Mouse (Mus musculus) cerebellum, postnatal 25 days (tissue): ENCODE data around the gene Gdf7.

Experiments
- DNase-seq, 2 experiments: peaks; one replicate each; pipeline ENCODE4 v3.0.0; 2021; ENCODE audit warnings: mixed read lengths in 2 of 2

Gene Gdf7

GRCm38 (mm10) chr12:8326825-8327674 lies 25.3 kb upstream of the Gdf7 start:
- peak; percentile 96 for DNase-seq

- peak; percentile 52 to 64 for DNase-seq
These were observed 24.3 kb upstream of the Gdf7 start for GRCm38 (mm10) chr12:8325943-8326522.

- no peak for DNase-seq
These were observed 23.6 kb upstream of the Gdf7 start for GRCm38 (mm10) chr12:8325245-8325942.

- DNase-seq, result no peak
These were observed 22.3 kb upstream of the Gdf7 start for GRCm38 (mm10) chr12:8324086-8324485.

- DNase-seq, result no peak
These were observed 19.8 kb upstream of the Gdf7 start for GRCm38 (mm10) chr12:8321506-8321905.

- DNase-seq, result peak; percentile 87 to 92
These were observed 18.4 kb upstream of the Gdf7 start for GRCm38 (mm10) chr12:8320084-8320713.

GRCm38 (mm10) chr12:8316541-8316940 lies 14.8 kb upstream of the Gdf7 start:
- DNase-seq, result no peak

- DNase-seq, result no peak
These were observed 12.0 kb upstream of the Gdf7 start for GRCm38 (mm10) chr12:8313773-8314172.

GRCm38 (mm10) chr12:8313270-8313771 lies 11.6 kb upstream of the Gdf7 start, which contains the start of gene Hs1bp3:
Gene Hs1bp3, plus strand, starts transcription at chr12:8313432.
- DNase-seq, result peak; percentile 89 to 96

- DNase-seq, result no peak
These were observed 10.5 kb upstream of the Gdf7 start for GRCm38 (mm10) chr12:8312266-8312665.

GRCm38 (mm10) chr12:8310992-8311391 lies 9.2 kb upstream of the Gdf7 start:
- DNase-seq, result no peak

- DNase-seq, result no peak
These were observed 5.2 kb upstream of the Gdf7 start for GRCm38 (mm10) chr12:8306910-8307309.

- peak; percentile 77 to 81 for DNase-seq
These were observed 4.7 kb upstream of the Gdf7 start for GRCm38 (mm10) chr12:8306432-8306831.

- no peak for DNase-seq
These were observed 3.5 kb upstream of the Gdf7 start for GRCm38 (mm10) chr12:8305258-8305657.

GRCm38 (mm10) chr12:8301011-8301814 lies 541 bp downstream of the Gdf7 start:
- DNase-seq, result peak in 1 of 2 experiments; percentile 30

GRCm38 (mm10) chr12:8300521-8300920 lies 1.2 kb downstream of the Gdf7 start:
- no peak for DNase-seq

- DNase-seq, result no peak
These were observed 1.7 kb downstream of the Gdf7 start for GRCm38 (mm10) chr12:8300111-8300480.

- DNase-seq, result no peak
These were observed 2.3 kb downstream of the Gdf7 start for GRCm38 (mm10) chr12:8299143-8300110.

GRCm38 (mm10) chr12:8298361-8299142 lies 3.2 kb downstream of the Gdf7 start:
- DNase-seq, result no peak
